Mouse (Mus musculus): ENCODE measurements around the gene Fancc. TPM values are rescaled to one million over a fixed set of nuclear protein-coding genes. Genes with fewer than 3 reads are reported as not detected.
A peak's percentile ranks its signal among the peaks of the same experiment; 100 is the strongest.

Fancc gene
- polyA plus RNA-seq, 1 experiment from 2014 or later: 13.5 TPM

DNA sequence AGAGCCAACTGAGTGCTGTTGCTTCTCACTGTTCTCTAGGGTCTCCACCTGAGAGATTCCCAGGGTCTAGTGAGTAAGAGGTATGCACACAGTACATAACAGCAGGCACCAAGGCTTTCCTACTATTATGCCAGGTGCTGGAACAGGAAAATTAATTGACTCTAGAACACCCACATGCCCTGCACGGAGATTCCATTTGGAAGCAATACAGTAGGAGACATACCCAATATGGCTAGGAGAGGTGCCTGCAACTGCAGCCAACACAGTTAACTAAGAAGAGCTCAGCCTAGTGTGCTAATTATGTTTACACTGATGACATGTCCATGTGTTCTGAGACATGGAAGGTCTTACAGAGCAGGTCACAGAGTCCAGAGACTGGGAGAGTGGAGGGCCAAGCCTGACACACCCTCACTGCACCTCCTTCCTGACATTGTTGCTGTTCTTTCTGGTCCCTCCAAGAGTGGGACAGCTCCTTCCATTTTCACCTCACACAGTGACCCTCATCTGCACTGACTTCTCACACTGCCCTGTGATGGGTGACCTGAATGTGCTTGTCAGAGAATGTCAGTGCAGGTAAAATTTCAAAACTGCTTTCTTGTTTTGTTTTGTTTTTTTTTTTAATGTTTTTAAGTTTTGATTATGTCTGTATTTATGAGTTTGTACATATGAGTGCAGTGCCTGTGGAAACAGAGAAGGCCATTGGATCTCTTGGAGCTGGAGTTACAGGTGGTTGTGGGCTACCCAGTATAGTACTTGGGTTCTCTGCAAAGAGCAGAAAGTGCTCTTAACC, 234.7 kb downstream of the Fancc start:
- Histone ChIP-seq H3K4me3 (no peak overlapping the region), H3K9ac (no peak overlapping the region), H3K4me2 (no peak overlapping the region), H3K27ac (no peak overlapping the region), H3K9me3 (replicated peaks) (no peaks in the 10 kb centered on the region), H3K36me3 (peaks cover 8% of the 10 kb centered on the region), H3K27me3 (replicated peaks) (no peaks in the 10 kb centered on the region), H3K4me1 (peaks cover 15% of the 10 kb centered on the region)
- no peak for ATAC-seq
- 69% methylated on average over 1 of the region's 1 CpGs for WGBS (ENCODE audit: insufficient replicate concordance)

DNA sequence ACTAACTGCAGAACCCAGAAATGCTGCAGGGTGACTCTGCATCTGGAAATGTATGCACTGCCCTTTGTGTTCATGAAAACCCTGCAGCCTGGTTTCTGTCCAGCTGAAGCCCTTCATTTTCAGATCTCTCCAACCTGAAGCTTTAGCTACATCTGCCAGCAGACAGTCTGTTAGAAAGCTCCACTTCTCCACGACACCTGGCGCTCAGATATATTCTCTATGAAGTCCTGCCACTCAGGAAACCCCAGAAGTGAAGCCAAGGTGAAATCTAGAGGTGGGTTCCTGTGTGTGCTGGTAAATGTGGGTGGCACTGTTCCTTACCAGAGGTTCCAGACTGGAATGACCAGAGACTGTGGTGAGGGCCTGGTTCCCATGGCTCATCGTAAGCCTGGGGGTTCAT, 235.4 kb downstream of the Fancc start:
- Histone ChIP-seq H3K27me3 (replicated peaks) (no peaks in the 10 kb centered on the region), H3K36me3 (peaks cover 8% of the 10 kb centered on the region), H3K4me1 (peaks cover 15% of the 10 kb centered on the region), H3K4me2 (no peak overlapping the region), H3K27ac (no peak overlapping the region), H3K9me3 (replicated peaks) (no peaks in the 10 kb centered on the region), H3K9ac (no peak overlapping the region), H3K4me3 (no peak overlapping the region)
- 77% methylated on average over 3 of the region's 3 CpGs for WGBS (ENCODE audit: insufficient replicate concordance)
- no peak for ATAC-seq

DNA sequence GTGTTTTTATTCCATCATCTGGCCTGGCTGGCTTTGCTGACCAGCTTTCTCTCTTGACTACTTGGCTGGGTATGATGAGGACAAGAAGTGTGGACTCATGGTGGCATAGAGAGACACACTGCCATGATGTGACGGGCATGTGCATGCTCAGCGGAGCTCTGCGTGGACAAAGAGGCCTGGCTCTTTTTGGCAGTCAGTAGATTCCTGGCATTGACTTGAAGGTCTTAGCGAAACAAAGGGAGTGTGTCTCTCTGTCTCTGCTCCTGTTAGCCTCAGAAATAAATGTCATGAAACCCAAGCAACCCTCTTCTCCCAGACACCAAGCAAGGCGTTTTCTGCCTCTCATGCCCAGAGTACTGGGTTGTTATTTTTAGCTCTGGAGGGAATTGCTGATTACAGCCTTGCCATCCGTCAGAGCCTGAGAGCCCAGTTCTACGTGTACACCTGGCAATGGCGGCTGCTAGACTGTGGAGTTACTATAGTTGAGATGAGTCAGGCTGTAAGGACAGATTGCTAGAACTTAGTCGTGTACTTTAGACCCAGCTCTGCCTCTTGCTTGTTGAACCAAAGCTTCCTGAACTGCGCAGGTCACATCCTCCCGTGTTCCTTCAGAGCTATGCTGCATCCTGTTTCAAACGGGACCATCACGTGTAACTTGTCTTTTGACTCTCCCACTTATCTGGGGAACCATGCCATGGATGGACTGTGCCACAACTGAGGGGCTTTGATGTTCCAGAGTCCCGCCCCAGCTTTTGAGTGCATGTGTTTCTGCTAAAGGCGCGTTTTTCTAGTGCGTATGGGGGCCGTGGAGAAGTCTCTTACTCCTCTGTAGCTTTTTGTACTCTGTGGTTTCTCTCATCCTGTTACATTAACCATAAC, 236.1 kb downstream of the Fancc start:
- 55% methylated on average over 18 of the region's 18 CpGs for WGBS (ENCODE audit: insufficient replicate concordance)
- no peak for ATAC-seq
- Histone ChIP-seq H3K4me1 (peaks cover 18% of the 10 kb centered on the region), H3K9ac (no peak overlapping the region), H3K27me3 (replicated peaks) (no peaks in the 10 kb centered on the region), H3K9me3 (replicated peaks) (no peaks in the 10 kb centered on the region), H3K4me3 (no peak overlapping the region), H3K36me3 (peaks cover 8% of the 10 kb centered on the region), H3K27ac (no peak overlapping the region), H3K4me2 (no peak overlapping the region)

DNA sequence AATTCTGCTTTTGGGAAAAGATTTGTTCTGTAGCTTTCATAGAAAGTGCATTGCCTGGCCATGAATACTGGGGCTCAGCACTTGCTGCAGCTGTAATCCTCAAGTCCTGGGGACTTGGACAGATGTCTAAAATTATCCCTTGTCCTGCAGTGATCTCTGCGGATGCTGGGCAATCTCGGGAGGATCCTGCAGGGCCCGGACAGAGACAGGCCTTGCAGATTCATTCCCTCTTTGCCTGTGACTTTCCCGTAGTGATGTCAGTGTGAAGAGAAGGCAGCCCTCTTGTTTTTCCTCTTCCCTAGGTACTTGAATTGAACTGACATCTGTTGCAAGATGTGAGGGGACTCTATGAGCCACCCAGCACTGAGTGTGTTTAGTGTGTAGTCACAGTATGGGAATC, 236.9 kb downstream of the Fancc start:
- 67% methylated on average over 4 of the region's 4 CpGs for whole genome bisulfite sequencing (ENCODE audit: insufficient replicate concordance)

DNA sequence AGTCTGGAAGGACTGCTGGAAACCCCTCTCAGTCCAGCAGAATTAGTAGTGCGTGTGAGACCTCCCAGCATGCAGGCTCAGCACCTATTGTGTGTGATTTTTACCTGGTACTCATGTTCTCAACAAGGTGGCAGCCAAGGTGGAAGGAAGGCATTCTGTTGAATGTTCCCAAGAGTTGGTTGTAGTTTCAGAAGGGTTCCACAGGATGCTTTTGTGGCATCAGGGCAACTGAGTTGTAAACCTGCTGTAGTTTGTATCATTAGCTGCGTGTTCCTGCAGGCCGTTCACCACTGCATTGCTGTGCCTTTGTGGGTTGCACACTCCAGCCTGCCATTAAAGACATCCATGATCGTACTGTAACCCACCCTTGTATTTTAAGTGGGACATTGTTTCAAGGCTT, 238.4 kb downstream of the Fancc start:
- peaks cover 8% of the 10 kb centered on the region for H3K36me3 ChIP-seq
- no peak for ATAC-seq
- peaks cover 39% of the 10 kb centered on the region for H3K4me1 ChIP-seq
- no peak overlapping the region for H3K9ac ChIP-seq
- no peaks in the 10 kb centered on the region for H3K9me3 ChIP-seq (replicated peaks)
- H3K4me3 ChIP-seq: no peak overlapping the region
- H3K4me2 ChIP-seq: no peak overlapping the region
- 85% methylated on average over 4 of the region's 4 CpGs for WGBS (ENCODE audit: insufficient replicate concordance)
- H3K27ac ChIP-seq: no peak overlapping the region
- H3K27me3 ChIP-seq (replicated peaks): no peaks in the 10 kb centered on the region

More for the DNA sequence above, 236.9 kb downstream of the Fancc start:
- Histone ChIP-seq H3K27ac (no peak overlapping the region), H3K4me1 (peaks cover 27% of the 10 kb centered on the region), H3K27me3 (replicated peaks) (no peaks in the 10 kb centered on the region), H3K9me3 (replicated peaks) (no peaks in the 10 kb centered on the region), H3K4me3 (no peak overlapping the region), H3K9ac (no peak overlapping the region), H3K36me3 (peaks cover 8% of the 10 kb centered on the region), H3K4me2 (no peak overlapping the region)
- no peak for ATAC-seq

DNA sequence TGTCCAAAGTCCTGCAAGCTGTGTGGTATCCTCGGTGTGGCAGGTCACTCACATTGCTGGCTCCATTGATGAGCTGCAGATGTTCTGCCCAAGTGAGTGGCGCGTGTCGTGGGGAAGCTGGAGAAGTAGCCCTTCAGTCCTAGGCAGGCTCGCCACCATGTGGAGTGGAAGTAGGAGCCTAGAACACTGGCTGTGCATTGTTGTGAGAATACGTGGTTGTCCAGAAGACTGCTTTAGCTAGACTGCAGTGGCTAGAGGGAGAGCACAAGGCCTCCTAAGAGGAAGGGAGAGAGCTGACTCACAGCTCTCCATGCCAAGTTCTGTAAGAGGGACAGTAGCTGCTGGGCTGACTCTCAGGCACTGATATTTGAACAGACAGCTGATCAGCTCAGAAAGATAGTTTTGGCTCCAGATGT, 238.9 kb downstream of the Fancc start:
- H3K4me2 ChIP-seq: no peak overlapping the region
- H3K4me3 ChIP-seq: no peak overlapping the region
- H3K4me1 ChIP-seq: peaks cover 44% of the 10 kb centered on the region
- no peaks in the 10 kb centered on the region for H3K27me3 ChIP-seq (replicated peaks)
- H3K9ac ChIP-seq: no peak overlapping the region
- WGBS (ENCODE audit: insufficient replicate concordance): 70% methylated on average over 6 of the region's 6 CpGs
- H3K36me3 ChIP-seq: peaks cover 8% of the 10 kb centered on the region
- ATAC-seq: no peak
- H3K27ac ChIP-seq: no peak overlapping the region
- H3K9me3 ChIP-seq (replicated peaks): no peaks in the 10 kb centered on the region

DNA sequence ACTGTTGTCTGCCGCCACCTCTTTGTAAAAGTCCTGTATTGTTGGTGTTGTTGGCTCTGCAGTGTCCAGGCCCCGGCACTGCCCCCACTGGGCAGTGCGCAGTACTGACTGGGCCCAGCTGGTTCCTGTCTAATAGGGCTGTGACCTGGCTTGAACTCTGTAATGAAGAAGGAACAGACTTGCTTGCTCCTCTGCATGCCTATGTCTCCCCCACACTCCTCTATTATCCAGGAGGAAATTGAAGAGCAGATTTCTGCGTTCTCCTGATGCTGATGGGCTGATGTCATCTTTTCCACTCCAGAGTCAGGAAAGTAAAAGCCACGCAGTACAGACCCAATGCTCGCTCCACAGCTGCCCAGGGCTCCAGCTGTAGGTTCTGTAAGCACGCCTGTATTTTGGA, 240.3 kb downstream of the Fancc start:
- Histone ChIP-seq H3K4me3 (no peak overlapping the region), H3K4me2 (no peak overlapping the region), H3K9ac (no peak overlapping the region), H3K36me3 (peaks cover 4% of the 10 kb centered on the region), H3K4me1 (peaks cover 55% of the 10 kb centered on the region), H3K27me3 (replicated peaks) (no peaks in the 10 kb centered on the region), H3K9me3 (replicated peaks) (no peaks in the 10 kb centered on the region), H3K27ac (no peak overlapping the region)
- 70% methylated on average over 7 of the region's 7 CpGs for WGBS (ENCODE audit: insufficient replicate concordance)
- peak; percentile 50 for ATAC-seq

DNA sequence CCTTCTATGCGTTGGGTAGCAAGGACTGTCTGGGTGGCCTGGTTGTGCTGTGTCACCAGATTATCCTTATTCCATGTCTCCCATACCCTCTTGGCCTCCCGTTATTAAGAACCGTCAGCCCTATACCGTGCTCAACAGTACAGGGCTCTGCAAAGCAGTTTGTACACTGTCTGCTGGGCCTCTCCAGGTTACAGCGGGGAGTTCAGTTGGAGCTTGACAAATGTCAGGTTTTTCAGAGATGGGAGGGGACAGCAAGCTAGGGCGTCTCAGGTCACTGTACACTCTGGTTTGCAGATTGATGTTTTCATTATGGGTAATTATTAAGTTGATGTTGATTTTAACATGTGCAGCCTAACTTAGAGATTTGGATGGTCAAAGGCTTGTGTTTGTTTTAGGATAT, 240.9 kb downstream of the Fancc start:
- Histone ChIP-seq H3K4me1 (peaks cover 58% of the 10 kb centered on the region), H3K36me3 (peaks cover 2% of the 10 kb centered on the region; the same call in 1 of the 2 replicates), H3K4me3 (no peak overlapping the region), H3K9ac (no peak overlapping the region), H3K4me2 (no peak overlapping the region), H3K27ac (no peak overlapping the region), H3K27me3 (replicated peaks) (no peaks in the 10 kb centered on the region), H3K9me3 (replicated peaks) (no peaks in the 10 kb centered on the region)
- ATAC-seq: peak; percentile 17; the same call in 1 of the 2 replicates
- 81% methylated on average over 6 of the region's 6 CpGs for WGBS (ENCODE audit: insufficient replicate concordance)

DNA sequence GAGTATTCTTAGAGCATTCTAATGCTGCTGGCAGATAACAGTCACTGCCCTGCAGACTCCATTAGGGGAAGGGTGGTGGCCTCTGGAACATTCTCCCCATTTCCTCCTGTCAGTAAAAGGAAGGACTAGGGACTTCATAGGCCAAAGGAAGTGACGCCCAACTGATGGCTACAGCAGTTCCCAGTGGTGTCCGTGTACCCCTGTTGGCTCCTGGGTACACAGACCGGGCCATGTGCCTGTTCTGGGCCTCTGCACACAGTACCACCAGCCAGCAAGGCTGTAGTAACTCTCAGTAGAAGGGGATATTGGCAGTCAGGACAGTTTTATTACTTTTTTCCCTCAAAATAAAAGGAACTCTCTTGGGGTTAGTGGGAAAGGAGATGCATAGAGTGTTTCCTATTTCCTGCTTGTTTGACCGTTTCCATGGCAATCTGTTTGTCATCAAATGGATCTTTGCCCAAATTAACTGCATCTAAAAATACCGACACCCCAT, 241.5 kb downstream of the Fancc start:
- Histone ChIP-seq H3K4me1 (peaks cover 52% of the 10 kb centered on the region), H3K9ac (no peak overlapping the region), H3K4me2 (no peak overlapping the region), H3K4me3 (no peak overlapping the region), H3K9me3 (replicated peaks) (no peaks in the 10 kb centered on the region), H3K27ac (no peak overlapping the region), H3K27me3 (replicated peaks) (no peaks in the 10 kb centered on the region), H3K36me3 (peaks cover 2% of the 10 kb centered on the region; the same call in 1 of the 2 replicates)
- ATAC-seq: peak; percentile 49
- WGBS (ENCODE audit: insufficient replicate concordance): 45% methylated on average over 5 of the region's 5 CpGs

DNA sequence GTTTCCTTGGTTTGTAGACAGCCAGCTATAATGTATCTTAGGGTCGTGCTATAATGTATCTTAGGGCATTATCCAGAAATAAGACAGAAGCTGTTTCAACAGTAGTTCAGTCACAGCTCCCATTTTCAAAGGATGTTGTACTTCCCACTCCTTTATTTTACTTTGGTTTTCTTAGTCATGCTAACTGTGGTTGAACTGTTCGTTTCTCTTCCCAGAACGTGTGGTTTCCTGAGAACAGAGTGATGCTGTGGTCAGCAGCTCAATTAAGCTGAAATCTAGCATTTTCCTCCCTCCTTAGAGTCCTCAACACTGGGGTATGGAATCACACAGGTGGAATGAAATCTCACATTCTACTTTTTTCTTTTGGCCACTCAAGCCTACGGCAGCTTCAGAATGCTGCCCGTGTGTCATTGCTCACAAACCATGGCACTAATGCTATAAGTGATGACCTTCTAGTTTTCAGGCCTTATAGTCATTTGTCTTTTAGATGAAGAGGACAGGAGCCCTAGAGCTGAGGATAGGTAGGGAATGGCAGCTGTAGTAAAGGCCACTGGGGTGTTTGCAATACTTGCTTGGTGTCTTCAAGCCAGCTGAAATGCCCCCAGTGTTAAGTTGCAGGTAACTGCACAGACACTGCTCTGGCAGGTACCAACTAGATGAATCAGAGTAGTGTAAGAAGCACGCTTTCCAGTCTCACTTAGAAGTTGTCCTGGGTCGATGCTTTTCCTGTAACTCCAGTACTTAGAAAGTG, 243.0 kb downstream of the Fancc start:
- Histone ChIP-seq H3K27me3 (replicated peaks) (no peaks in the 10 kb centered on the region), H3K4me2 (no peak overlapping the region), H3K36me3 (peaks cover 2% of the 10 kb centered on the region; the same call in 1 of the 2 replicates), H3K9me3 (replicated peaks) (no peaks in the 10 kb centered on the region), H3K4me3 (no peak overlapping the region), H3K9ac (no peak overlapping the region), H3K4me1 (peaks cover 52% of the 10 kb centered on the region), H3K27ac (no peak overlapping the region)
- ATAC-seq: no peak
- 64% methylated on average over 7 of the region's 7 CpGs for WGBS (ENCODE audit: insufficient replicate concordance)

DNA sequence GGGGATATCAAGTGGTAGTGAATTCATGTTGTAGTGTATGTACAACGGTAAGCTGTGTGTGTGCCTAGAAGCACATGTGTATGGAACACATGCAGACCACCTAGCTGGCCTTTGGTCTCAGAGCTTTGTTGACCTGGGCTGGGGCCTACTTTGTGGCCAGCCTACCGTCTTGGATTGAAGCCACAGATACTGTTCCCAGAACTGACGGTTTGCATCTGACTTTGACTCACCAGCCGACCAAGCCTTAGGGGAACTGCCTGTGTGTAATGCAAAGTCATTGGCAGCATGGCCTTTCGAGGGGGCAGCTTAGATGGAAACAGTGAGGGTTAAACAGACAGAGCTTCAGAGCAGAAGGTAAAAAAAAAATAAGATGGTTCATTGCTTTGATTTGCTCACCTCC, 243.9 kb downstream of the Fancc start:
- no peak overlapping the region for H3K4me2 ChIP-seq
- peaks cover 51% of the 10 kb centered on the region for H3K4me1 ChIP-seq
- ATAC-seq: no peak
- peaks cover 2% of the 10 kb centered on the region; the same call in 1 of the 2 replicates for H3K36me3 ChIP-seq
- H3K9ac ChIP-seq: no peak overlapping the region
- H3K27ac ChIP-seq: 0 out of 2 replicates have a peak overlapping the region, but pooled peaks have one; percentile 1
- no peaks in the 10 kb centered on the region for H3K9me3 ChIP-seq (replicated peaks)
- 37% methylated on average over 5 of the region's 5 CpGs for WGBS (ENCODE audit: insufficient replicate concordance)
- no peaks in the 10 kb centered on the region for H3K27me3 ChIP-seq (replicated peaks)
- H3K4me3 ChIP-seq: no peak overlapping the region

Data from liver, embryonic 12.5 days (tissue).